Mouse (Mus musculus) activated CD4-positive, CD25-positive, alpha-beta regulatory T cell, adult 9 weeks (primary cell): ENCODE results near the gene Cobll1. TPM values are rescaled to one million over a fixed set of nuclear protein-coding genes. Genes with fewer than 3 reads are reported as not detected.

Experiments used
- polyA plus RNA-seq: library from polyadenylated mRNA; unstranded; fragments of 100-300 nt; shearing (Covaris generic); gene quantifications from one replicate; pipeline ENCODE4 v1.2.1, GENCODE M21; 2017

Gene Cobll1
- polyA plus RNA-seq, result 2.5 TPM

GRCm38 (mm10) chr2:65238964-65239570 is at the start of gene Cobll1:
Gene Cobll1 (minus strand): TSS chr2:65239403.

Other genes starting within 250 kb of the Cobll1 start
- not detected for gene Grb14, start 214.4 kb downstream of the Cobll1 start, polyA plus RNA-seq
- not detected for gene Slc38a11, start 124.6 kb upstream of the Cobll1 start, polyA plus RNA-seq